Mouse (Mus musculus): Measurements from ENCODE around the gene Nfyb. TPM values are rescaled to one million over a fixed set of nuclear protein-coding genes. Genes with fewer than 3 reads are reported as not detected.

Nfyb gene
- polyA plus RNA-seq, 1 experiment from 2014 or later = 37.6 TPM

GRCm38 (mm10) chr10:82756466-82756865 lies 7.5 kb downstream of the Nfyb start:
- no peak overlapping the region for H3K27ac ChIP-seq
- ATAC-seq (replicated peaks; ENCODE audit: low FRiP score, low read depth) (no peak), DNase-seq (ENCODE audit: low spot score) (no peak)
- H3K4me2 ChIP-seq (ENCODE audit: low read length) = no peak overlapping the region
- H3K9ac ChIP-seq (ENCODE audit: low read depth, low read length) = no peak overlapping the region
- H3K36me3 ChIP-seq (ENCODE audit: insufficient read depth, low read length) = peaks cover 60% of the 10 kb centered on the region
- 92% methylated on average over 9 of the region's 9 CpGs for WGBS
- no peak overlapping the region for H3K4me3 ChIP-seq (replicated peaks; ENCODE audit: low read depth, low read length)
- no peaks in the 10 kb centered on the region for H3K9me3 ChIP-seq (replicated peaks; ENCODE audit: low read length)
- no peaks in the 10 kb centered on the region for H3K27me3 ChIP-seq (ENCODE audit: insufficient read depth, low read length)
- 0 out of 2 replicates have a peak, but pooled peaks cover 2% of the 10 kb centered on the region for H3K4me1 ChIP-seq (replicated peaks; ENCODE audit: insufficient read depth, low read length)
- no peak for TF ChIP-seq CTCF (IDR thresholded peaks at IDR 0.05; ENCODE audit: low read depth)

- H3K9ac ChIP-seq (ENCODE audit: low read depth, low read length) = no peak overlapping the region
- no peak overlapping the region for H3K27ac ChIP-seq
- H3K4me1 ChIP-seq (replicated peaks; ENCODE audit: insufficient read depth, low read length) = no peaks in the 10 kb centered on the region
- 95% methylated on average over 11 of the region's 11 CpGs for WGBS
- H3K4me2 ChIP-seq (ENCODE audit: low read length) = no peak overlapping the region
- no peak overlapping the region for H3K4me3 ChIP-seq (replicated peaks; ENCODE audit: low read depth, low read length)
- no peak for DNase-seq (ENCODE audit: low spot score)
- no peak for TF ChIP-seq CTCF (IDR thresholded peaks at IDR 0.05; ENCODE audit: low read depth)
- ATAC-seq (replicated peaks; ENCODE audit: low FRiP score, low read depth) = no peak
- H3K27me3 ChIP-seq (ENCODE audit: insufficient read depth, low read length) = no peaks in the 10 kb centered on the region
- peaks cover 67% of the 10 kb centered on the region for H3K36me3 ChIP-seq (ENCODE audit: insufficient read depth, low read length)
- no peaks in the 10 kb centered on the region for H3K9me3 ChIP-seq (replicated peaks; ENCODE audit: low read length)
Measured at GRCm38 (mm10) chr10:82755213-82755890, 8.6 kb downstream of the Nfyb start.

DNA sequence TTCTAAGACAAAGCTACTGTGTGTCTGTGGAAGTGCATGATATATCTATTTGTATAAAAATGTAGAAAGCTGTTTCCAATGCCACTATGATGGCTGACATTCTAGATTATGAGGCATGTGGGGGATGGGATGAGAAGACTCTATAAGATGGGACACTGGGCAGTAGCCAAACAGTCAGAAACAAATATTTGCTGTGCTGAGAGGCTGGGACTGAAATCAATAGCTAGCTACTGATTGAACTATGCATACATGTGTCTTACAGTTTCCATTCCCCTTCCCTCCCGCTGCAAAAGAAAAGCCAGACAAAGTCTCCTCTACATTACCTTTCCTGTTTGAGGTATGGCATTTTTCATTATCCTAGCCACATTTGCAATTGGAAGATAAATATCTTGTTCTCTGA lies 9.3 kb downstream of the Nfyb start:
- Histone ChIP-seq H3K4me1 (replicated peaks; ENCODE audit: insufficient read depth, low read length) (no peaks in the 10 kb centered on the region), H3K36me3 (ENCODE audit: insufficient read depth, low read length) (peaks cover 70% of the 10 kb centered on the region), H3K9me3 (replicated peaks; ENCODE audit: low read length) (no peaks in the 10 kb centered on the region), H3K27ac (no peak overlapping the region), H3K27me3 (ENCODE audit: insufficient read depth, low read length) (no peaks in the 10 kb centered on the region), H3K9ac (ENCODE audit: low read depth, low read length) (no peak overlapping the region), H3K4me3 (replicated peaks; ENCODE audit: low read depth, low read length) (no peak overlapping the region), H3K4me2 (ENCODE audit: low read length) (no peak overlapping the region)
- ATAC-seq (replicated peaks; ENCODE audit: low FRiP score, low read depth) (no peak), DNase-seq (ENCODE audit: low spot score) (no peak)
- TF ChIP-seq CTCF (IDR thresholded peaks at IDR 0.05; ENCODE audit: low read depth) = no peak
- 96% methylated on average over 1 of the region's 1 CpGs for WGBS

- Histone ChIP-seq H3K9me3 (replicated peaks; ENCODE audit: low read length) (no peaks in the 10 kb centered on the region), H3K27ac (no peak overlapping the region), H3K4me3 (replicated peaks; ENCODE audit: low read depth, low read length) (no peak overlapping the region), H3K27me3 (ENCODE audit: insufficient read depth, low read length) (no peaks in the 10 kb centered on the region), H3K4me1 (replicated peaks; ENCODE audit: insufficient read depth, low read length) (no peaks in the 10 kb centered on the region), H3K36me3 (ENCODE audit: insufficient read depth, low read length) (peaks cover 69% of the 10 kb centered on the region), H3K4me2 (ENCODE audit: low read length) (no peak overlapping the region), H3K9ac (ENCODE audit: low read depth, low read length) (no peak overlapping the region)
- 87% methylated on average over 3 of the region's 3 CpGs for WGBS
- DNase-seq (ENCODE audit: low spot score) (no peak), ATAC-seq (replicated peaks; ENCODE audit: low FRiP score, low read depth) (no peak)
- no peak for TF ChIP-seq CTCF (IDR thresholded peaks at IDR 0.05; ENCODE audit: low read depth)
Measured at GRCm38 (mm10) chr10:82752921-82753320, 11.0 kb downstream of the Nfyb start.

GRCm38 (mm10) chr10:82750778-82751177 lies 13.2 kb downstream of the Nfyb start:
- 78% methylated on average over 6 of the region's 6 CpGs for WGBS
- DNase-seq (ENCODE audit: low spot score) (no peak), ATAC-seq (replicated peaks; ENCODE audit: low FRiP score, low read depth) (no peak)
- Histone ChIP-seq H3K4me3 (replicated peaks; ENCODE audit: low read depth, low read length) (no peak overlapping the region), H3K4me2 (ENCODE audit: low read length) (no peak overlapping the region), H3K9ac (ENCODE audit: low read depth, low read length) (no peak overlapping the region), H3K9me3 (replicated peaks; ENCODE audit: low read length) (no peaks in the 10 kb centered on the region), H3K27ac (no peak overlapping the region), H3K4me1 (replicated peaks; ENCODE audit: insufficient read depth, low read length) (no peaks in the 10 kb centered on the region), H3K27me3 (ENCODE audit: insufficient read depth, low read length) (no peaks in the 10 kb centered on the region), H3K36me3 (ENCODE audit: insufficient read depth, low read length) (peaks cover 76% of the 10 kb centered on the region)
- no peak for TF ChIP-seq CTCF (IDR thresholded peaks at IDR 0.05; ENCODE audit: low read depth)

- H3K27ac ChIP-seq = no peak overlapping the region
- 89% methylated on average over 15 of the region's 15 CpGs for WGBS
- no peak overlapping the region for H3K4me2 ChIP-seq (ENCODE audit: low read length)
- H3K36me3 ChIP-seq (ENCODE audit: insufficient read depth, low read length) = peaks cover 44% of the 10 kb centered on the region
- no peak for DNase-seq (ENCODE audit: low spot score)
- H3K27me3 ChIP-seq (ENCODE audit: insufficient read depth, low read length) = no peaks in the 10 kb centered on the region
- no peak overlapping the region for H3K9ac ChIP-seq (ENCODE audit: low read depth, low read length)
- no peaks in the 10 kb centered on the region for H3K4me1 ChIP-seq (replicated peaks; ENCODE audit: insufficient read depth, low read length)
- H3K9me3 ChIP-seq (replicated peaks; ENCODE audit: low read length) = no peaks in the 10 kb centered on the region
- no peak for ATAC-seq (replicated peaks; ENCODE audit: low FRiP score, low read depth)
- no peak for TF ChIP-seq CTCF (IDR thresholded peaks at IDR 0.05; ENCODE audit: low read depth)
- H3K4me3 ChIP-seq (replicated peaks; ENCODE audit: low read depth, low read length) = no peak overlapping the region
Measured at GRCm38 (mm10) chr10:82746988-82747850, 16.7 kb downstream of the Nfyb start.

Data from kidney, postnatal 0 days (tissue).